Mouse (Mus musculus): ENCODE measurements around the gene Hist2h2be. TPM values are rescaled to one million over a fixed set of nuclear protein-coding genes. Genes with fewer than 3 reads are reported as not detected.

Gene Hist2h2be
- total and polyA plus RNA-seq, 3 experiments: 1.8 to 3.2 TPM; not detected in 1

GRCm38 (mm10) chr3:96175251-96175650 is 45.7 kb upstream of the Hist2h2be start:
- no peaks in the 10 kb centered on the region for H3K9me3 ChIP-seq (replicated peaks; ENCODE audit: insufficient read depth, low read length)
- H3K27ac ChIP-seq (ENCODE audit: control insufficient read depth, low read depth, low read length): no peak overlapping the region
- peaks cover 24 to 40% of the 10 kb centered on the region in 2 experiments for H3K36me3 ChIP-seq (ENCODE audit: control insufficient read depth in 1 of 2, insufficient read depth in 2 of 2, low read length in 2 of 2)
- H3K4me3 ChIP-seq (ENCODE audit: control insufficient read depth in 1 of 2, insufficient read depth in 1 of 2, low read depth in 2 of 2, low read length in 2 of 2): no peak overlapping the region
- no peak for DNase-seq (ENCODE audit: low read depth, low spot score)
- H3K9ac ChIP-seq (ENCODE audit: control insufficient read depth, low read depth, low read length, poor library complexity, severe bottlenecking): no peak overlapping the region
- no peaks in the 10 kb centered on the region for H3K27me3 ChIP-seq (ENCODE audit: control insufficient read depth in 1 of 2, insufficient read depth in 2 of 2, low read length in 2 of 2)
- peaks cover 8 to 34% of the 10 kb centered on the region in 2 experiments for H3K4me1 ChIP-seq (ENCODE audit: control insufficient read depth in 1 of 2, insufficient read depth in 2 of 2, low read length in 2 of 2)
- 0 out of 2 replicates have a peak, but pooled peaks have one; percentile 1 for TF ChIP-seq POLR2AphosphoS2 (IDR thresholded peaks at IDR 0.05; ENCODE audit: low read length)
- TF ChIP-seq CHD1 (IDR thresholded peaks at IDR 0.05; ENCODE audit: low read depth, low read length): peak; percentile 60; the same call in 1 of the 2 replicates
- no peak for TF ChIP-seq MAFK (IDR thresholded peaks at IDR 0.05; ENCODE audit: borderline replicate concordance, low read depth, low read length)
- 0 out of 2 replicates have a peak, but pooled peaks have one; percentile 3 for TF ChIP-seq ZNF384 (IDR thresholded peaks at IDR 0.05; ENCODE audit: low read depth, low read length)
- H3K79me2 ChIP-seq (ENCODE audit: control insufficient read depth, insufficient read depth, low read length, poor library complexity): peaks cover 43% of the 10 kb centered on the region

- TF ChIP-seq MEF2A (IDR thresholded peaks at IDR 0.05; ENCODE audit: extremely low read depth, insufficient replicate concordance, low read depth, low read length, poor library complexity, severe bottlenecking) (no peak), SIN3A (IDR thresholded peaks at IDR 0.05; ENCODE audit: low read length) (no peak), ZNF384 (IDR thresholded peaks at IDR 0.05; ENCODE audit: low read depth, low read length) (no peak), POLR2A (IDR thresholded peaks at IDR 0.05; ENCODE audit: control insufficient read depth in 1 of 2, insufficient read depth in 1 of 2, low read depth in 1 of 2, low read length in 2 of 2, poor library complexity in 1 of 2) (peak in 1 of 2 experiments; percentile 36; a peak in 2 of 4 replicates), EP300 (IDR thresholded peaks at IDR 0.05; ENCODE audit: low read depth in 1 of 2, low read length in 2 of 2) (no peak), NELFE (IDR thresholded peaks at IDR 0.05; ENCODE audit: low read depth, low read length) (no peak), RAD21 (IDR thresholded peaks at IDR 0.05; ENCODE audit: low read depth, low read length) (no peak), MAFK (IDR thresholded peaks at IDR 0.05; ENCODE audit: borderline replicate concordance, low read depth, low read length) (no peak), USF2 (IDR thresholded peaks at IDR 0.05; ENCODE audit: borderline replicate concordance in 1 of 2, insufficient read depth in 1 of 2, low read depth in 1 of 2, low read length in 2 of 2) (no peak), POLR2AphosphoS2 (IDR thresholded peaks at IDR 0.05; ENCODE audit: low read length) (peak; percentile 44)
- Histone ChIP-seq H3K4me1 (ENCODE audit: control insufficient read depth in 1 of 2, insufficient read depth in 2 of 2, low read length in 2 of 2) (peaks cover 2 to 23% of the 10 kb centered on the region in 2 experiments), H3K36me3 (ENCODE audit: control insufficient read depth in 1 of 2, insufficient read depth in 2 of 2, low read length in 2 of 2) (peaks cover 24 to 25% of the 10 kb centered on the region in 2 experiments)
Measured at GRCm38 (mm10) chr3:96178427-96178826, 42.5 kb upstream of the Hist2h2be start.

GRCm38 (mm10) chr3:96178902-96179301 is 42.0 kb upstream of the Hist2h2be start:
- Histone ChIP-seq H3K4me1 (ENCODE audit: control insufficient read depth in 1 of 2, insufficient read depth in 2 of 2, low read length in 2 of 2) (peaks cover 2 to 18% of the 10 kb centered on the region in 2 experiments), H3K27ac (ENCODE audit: control insufficient read depth, low read depth, low read length) (no peak overlapping the region), H3K79me2 (ENCODE audit: control insufficient read depth, insufficient read depth, low read length, poor library complexity) (peaks cover 17% of the 10 kb centered on the region), H3K36me3 (ENCODE audit: control insufficient read depth in 1 of 2, insufficient read depth in 2 of 2, low read length in 2 of 2) (peaks cover 22 to 24% of the 10 kb centered on the region in 2 experiments), H3K9me3 (replicated peaks; ENCODE audit: insufficient read depth, low read length) (no peaks in the 10 kb centered on the region), H3K9ac (ENCODE audit: control insufficient read depth, low read depth, low read length, poor library complexity, severe bottlenecking) (no peak overlapping the region), H3K4me3 (ENCODE audit: control insufficient read depth in 1 of 2, insufficient read depth in 1 of 2, low read depth in 2 of 2, low read length in 2 of 2) (no peak overlapping the region), H3K27me3 (ENCODE audit: control insufficient read depth in 1 of 2, insufficient read depth in 2 of 2, low read length in 2 of 2) (no peaks in the 10 kb centered on the region)
- DNase-seq (ENCODE audit: low read depth, low spot score): peak; percentile 39
- TF ChIP-seq POLR2A (IDR thresholded peaks at IDR 0.05; ENCODE audit: control insufficient read depth in 1 of 2, insufficient read depth in 1 of 2, low read depth in 1 of 2, low read length in 2 of 2, poor library complexity in 1 of 2) (peak in 1 of 2 experiments; percentile 18; a peak in 1 of 4 replicates), NELFE (IDR thresholded peaks at IDR 0.05; ENCODE audit: low read depth, low read length) (peak; percentile 13; the same call in 1 of the 2 replicates), POLR2AphosphoS2 (IDR thresholded peaks at IDR 0.05; ENCODE audit: low read length) (peak; percentile 73), CTCF (IDR thresholded peaks at IDR 0.05 in 2 of 3, conservative IDR thresholded peaks at IDR 0.05 in 1 of 3; ENCODE audit: control insufficient read depth in 1 of 3, insufficient read depth in 1 of 3, low read depth in 2 of 3, low read length in 3 of 3, poor library complexity in 1 of 3, severe bottlenecking in 1 of 3) (no peak), BHLHE40 (IDR thresholded peaks at IDR 0.05; ENCODE audit: borderline replicate concordance, low read depth, low read length) (no peak)

More at GRCm38 (mm10) chr3:96178427-96178826, 42.5 kb upstream of the Hist2h2be start:
- Histone ChIP-seq H3K4me3 (ENCODE audit: control insufficient read depth in 1 of 2, insufficient read depth in 1 of 2, low read depth in 2 of 2, low read length in 2 of 2) (no peak overlapping the region), H3K9ac (ENCODE audit: control insufficient read depth, low read depth, low read length, poor library complexity, severe bottlenecking) (no peak overlapping the region), H3K9me3 (replicated peaks; ENCODE audit: insufficient read depth, low read length) (no peaks in the 10 kb centered on the region), H3K79me2 (ENCODE audit: control insufficient read depth, insufficient read depth, low read length, poor library complexity) (peaks cover 21% of the 10 kb centered on the region), H3K27ac (ENCODE audit: control insufficient read depth, low read depth, low read length) (no peak overlapping the region), H3K27me3 (ENCODE audit: control insufficient read depth in 1 of 2, insufficient read depth in 2 of 2, low read length in 2 of 2) (no peaks in the 10 kb centered on the region)
- DNase-seq (ENCODE audit: low read depth, low spot score): peak; percentile 37

Measured in MEL (cell line).